8 mouse cellular contexts compared by ENCODE assay signal in genomic region chr5:112001742-112002701, GRCm38 (mm10).
DNase-seq lines count a peak whose midpoint lies in the region; ATAC-seq and TF ChIP-seq lines count a peak whose summit lies in the region.

No protein-coding gene starts in this region.

- peak; percentile 12 for DNase-seq in ovary, postnatal 36 days (ENCODE audit: low spot score)
- DNase-seq in ovary, postnatal 10 days (ENCODE audit: low spot score): no peak
- peak; percentile 16 to 45 for DNase-seq in heart, postnatal 14 days
- DNase-seq in lung, postnatal 10 days: peak; percentile 37
- DNase-seq in stomach, postnatal 0 days (ENCODE audit: low spot score): no peak
- DNase-seq in right cerebral cortex, adult 18-20 months: no peak
- DNase-seq in adrenal gland, postnatal 14 days: no peak

- TF ChIP-seq EP300 in stomach, postnatal 0 days (optimal IDR thresholded peaks at IDR 0.05): no peak

- H3K4me3 ChIP-seq in stomach, postnatal 0 days (ENCODE audit: low read depth, low read length): no peak overlapping the region
- H3K4me3 ChIP-seq in liver, embryonic 12.5 days: no peak overlapping the region

- no peaks in the 10 kb centered on the region for H3K4me1 ChIP-seq in stomach, postnatal 0 days (replicated peaks; ENCODE audit: control insufficient read depth, insufficient read depth)
- no peaks in the 10 kb centered on the region for H3K4me1 ChIP-seq in liver, embryonic 12.5 days

- H3K9me3 ChIP-seq in stomach, postnatal 0 days (ENCODE audit: control insufficient read depth, low read length): no peaks in the 10 kb centered on the region
- H3K9me3 ChIP-seq in liver, embryonic 12.5 days (replicated peaks): no peaks in the 10 kb centered on the region

- WGBS in stomach, postnatal 0 days: 30% methylated on average over 32 of the region's 32 CpGs
- 24% methylated on average over 32 of the region's 32 CpGs for WGBS in liver, embryonic 12.5 days (ENCODE audit: insufficient replicate concordance)

- peak; percentile 38 for ATAC-seq in stomach, postnatal 0 days (ENCODE audit: low FRiP score, low TSS enrichment)
- ATAC-seq in liver, embryonic 12.5 days: no peak

- intact Hi-C loops in heart, postnatal 14 days (cut with DNase I): no loop called here

- H3K9ac ChIP-seq in stomach, postnatal 0 days (ENCODE audit: low read length): no peak overlapping the region
- H3K9ac ChIP-seq in liver, embryonic 12.5 days: no peak overlapping the region

- peak; percentile 40 for TF ChIP-seq CTCF in stomach, postnatal 0 days (IDR thresholded peaks at IDR 0.05; ENCODE audit: low read depth)

- H3K27me3 ChIP-seq in stomach, postnatal 0 days (ENCODE audit: control insufficient read depth, insufficient read depth, low read length): no peaks in the 10 kb centered on the region
- H3K27me3 ChIP-seq in liver, embryonic 12.5 days (replicated peaks): peaks cover 12% of the 10 kb centered on the region; the same call in 1 of the 2 replicates

- no peak overlapping the region for H3K27ac ChIP-seq in stomach, postnatal 0 days (replicated peaks)
- no peak overlapping the region for H3K27ac ChIP-seq in liver, embryonic 12.5 days

- no peak overlapping the region for H3K4me2 ChIP-seq in stomach, postnatal 0 days (replicated peaks; ENCODE audit: low read depth)
- no peak overlapping the region for H3K4me2 ChIP-seq in liver, embryonic 12.5 days

- H3K36me3 ChIP-seq in stomach, postnatal 0 days (ENCODE audit: control insufficient read depth, insufficient read depth, low read length): no peaks in the 10 kb centered on the region
- H3K36me3 ChIP-seq in liver, embryonic 12.5 days: no peaks in the 10 kb centered on the region

Comparison
In these comparisons a context has a peak if more than half of its experiments do, and no peak if none do; other contexts are left out.
1. DNase-seq: peak in ovary, postnatal 36 days (single experiment), heart, postnatal 14 days (2 of 2) and lung, postnatal 10 days (single experiment); none in ovary, postnatal 10 days (single experiment), stomach, postnatal 0 days (single experiment), right cerebral cortex, adult 18-20 months (single experiment) and adrenal gland, postnatal 14 days (single experiment).